Mouse (Mus musculus) c-Kit-negative CD71-positive TER-119-positive erythroid progenitor cells, embryonic 14.5 days (primary cell): Measurements from ENCODE around the gene Usp7.
"Not testable (repeated sequence)": the region's sequence is repeated elsewhere in the genome, so short reads cannot be mapped to it uniquely, and the experiment has no call there.

Source experiments
- DNase-seq: peaks from one replicate; pipeline ENCODE4 v3.0.0-alpha.2; 2013; ENCODE audit warnings: low read depth, low spot score

Gene Usp7

DNA sequence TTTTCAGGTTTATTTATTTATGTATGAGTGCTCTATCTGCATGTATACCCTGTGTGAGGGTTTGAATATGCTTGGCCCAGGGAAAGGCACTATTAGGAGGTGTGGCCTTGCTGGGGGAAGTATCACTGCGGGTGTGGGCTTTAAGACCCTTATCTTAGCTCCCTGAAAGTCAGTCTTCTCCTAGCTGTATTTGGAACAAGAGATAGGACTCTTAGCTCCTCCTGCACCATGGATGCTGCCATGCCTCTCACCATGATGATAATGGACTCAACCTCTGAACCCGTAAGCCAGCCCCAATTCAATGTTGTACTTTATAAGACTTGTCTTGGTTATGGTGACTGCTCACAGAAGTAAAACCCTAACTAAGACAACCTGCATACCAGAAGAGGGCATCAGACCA lies 39.8 kb downstream of the Usp7 start:
- DNase-seq = no peak

- DNase-seq = no peak
Observed at GRCm38 (mm10) chr16:8751555-8752235, 40.4 kb downstream of the Usp7 start.

DNA sequence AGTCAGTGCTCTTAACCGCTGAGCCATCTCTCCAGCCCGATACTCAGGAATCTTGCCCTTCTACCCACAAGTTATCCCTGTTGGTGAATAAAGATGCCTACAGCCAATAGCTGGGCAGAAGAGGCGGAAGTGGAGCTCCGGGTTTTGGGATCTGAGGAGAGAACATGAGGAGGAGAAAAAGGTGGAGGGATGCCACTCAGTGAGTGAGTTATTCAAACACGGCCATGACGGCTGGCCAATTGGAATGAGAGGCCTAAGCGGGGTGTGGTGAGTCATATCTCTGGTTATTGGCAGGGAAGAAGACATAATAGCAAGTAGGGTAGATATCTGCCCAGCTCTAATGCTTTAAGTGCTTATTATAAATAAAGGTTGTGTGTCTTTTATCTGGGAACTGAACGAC lies 43.2 kb downstream of the Usp7 start:
- no peak for DNase-seq

DNA sequence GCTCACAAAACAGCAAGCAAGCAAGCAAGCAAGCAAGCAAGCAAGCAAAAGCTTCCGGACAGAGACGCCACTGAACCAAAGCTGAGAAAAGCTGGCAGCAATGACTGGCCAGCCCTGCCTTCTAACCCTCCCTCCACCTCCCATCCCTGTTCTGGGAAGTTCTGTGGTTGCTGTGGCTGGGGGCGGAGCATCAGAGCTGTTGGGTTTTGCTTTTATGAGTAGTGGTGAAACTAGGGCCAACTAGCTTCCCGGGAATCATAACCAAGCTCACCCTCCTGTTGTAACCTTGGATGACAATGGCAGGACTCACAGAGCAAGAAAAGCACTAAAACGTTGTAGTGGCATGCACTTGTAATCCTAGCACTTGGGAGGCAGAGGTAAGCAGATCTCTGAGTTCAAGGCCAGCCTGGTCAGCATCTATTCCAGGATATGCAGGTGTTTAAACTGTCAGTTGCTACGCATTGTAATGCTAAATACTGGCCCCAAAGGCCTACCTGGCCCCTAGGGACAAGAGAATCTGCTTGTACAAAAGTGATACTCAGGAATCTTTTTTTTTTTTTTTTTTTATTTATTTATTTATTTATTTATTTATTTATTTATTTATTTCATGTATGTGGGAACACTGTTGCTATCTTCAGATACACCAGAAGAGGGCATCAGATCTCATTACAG lies 43.8 kb downstream of the Usp7 start:
- DNase-seq = no peak

DNA sequence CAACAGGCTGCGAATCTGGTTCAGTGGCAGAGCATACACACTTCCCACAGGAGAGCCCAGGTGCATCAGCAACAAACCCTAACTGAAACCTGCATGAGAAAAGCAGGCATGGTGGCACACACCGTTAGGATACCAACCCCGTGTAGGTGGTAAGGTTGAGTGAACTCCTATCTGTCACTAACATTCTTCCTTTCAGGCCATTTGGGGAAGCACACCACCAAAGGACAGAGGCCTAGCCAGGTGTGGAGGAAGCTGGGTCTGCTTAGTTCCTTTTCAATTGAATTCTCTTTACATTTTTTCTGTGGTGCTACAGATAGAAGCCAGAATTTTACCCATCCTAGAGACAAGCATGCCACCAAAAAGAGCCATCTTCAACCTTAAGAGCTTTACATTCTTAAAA lies 44.3 kb downstream of the Usp7 start:
- no peak for DNase-seq

- DNase-seq = peak; percentile 83
Observed at GRCm38 (mm10) chr16:8746509-8746908, 45.6 kb downstream of the Usp7 start.

GRCm38 (mm10) chr16:8745751-8746150 lies 46.4 kb downstream of the Usp7 start:
- DNase-seq = no peak

- DNase-seq = no peak
Observed at GRCm38 (mm10) chr16:8743989-8744388, 48.1 kb downstream of the Usp7 start.

- DNase-seq = no peak
Observed at GRCm38 (mm10) chr16:8741697-8742096, 50.4 kb downstream of the Usp7 start.

- no peak for DNase-seq
Observed at GRCm38 (mm10) chr16:8741110-8741509, 51.0 kb downstream of the Usp7 start.

DNA sequence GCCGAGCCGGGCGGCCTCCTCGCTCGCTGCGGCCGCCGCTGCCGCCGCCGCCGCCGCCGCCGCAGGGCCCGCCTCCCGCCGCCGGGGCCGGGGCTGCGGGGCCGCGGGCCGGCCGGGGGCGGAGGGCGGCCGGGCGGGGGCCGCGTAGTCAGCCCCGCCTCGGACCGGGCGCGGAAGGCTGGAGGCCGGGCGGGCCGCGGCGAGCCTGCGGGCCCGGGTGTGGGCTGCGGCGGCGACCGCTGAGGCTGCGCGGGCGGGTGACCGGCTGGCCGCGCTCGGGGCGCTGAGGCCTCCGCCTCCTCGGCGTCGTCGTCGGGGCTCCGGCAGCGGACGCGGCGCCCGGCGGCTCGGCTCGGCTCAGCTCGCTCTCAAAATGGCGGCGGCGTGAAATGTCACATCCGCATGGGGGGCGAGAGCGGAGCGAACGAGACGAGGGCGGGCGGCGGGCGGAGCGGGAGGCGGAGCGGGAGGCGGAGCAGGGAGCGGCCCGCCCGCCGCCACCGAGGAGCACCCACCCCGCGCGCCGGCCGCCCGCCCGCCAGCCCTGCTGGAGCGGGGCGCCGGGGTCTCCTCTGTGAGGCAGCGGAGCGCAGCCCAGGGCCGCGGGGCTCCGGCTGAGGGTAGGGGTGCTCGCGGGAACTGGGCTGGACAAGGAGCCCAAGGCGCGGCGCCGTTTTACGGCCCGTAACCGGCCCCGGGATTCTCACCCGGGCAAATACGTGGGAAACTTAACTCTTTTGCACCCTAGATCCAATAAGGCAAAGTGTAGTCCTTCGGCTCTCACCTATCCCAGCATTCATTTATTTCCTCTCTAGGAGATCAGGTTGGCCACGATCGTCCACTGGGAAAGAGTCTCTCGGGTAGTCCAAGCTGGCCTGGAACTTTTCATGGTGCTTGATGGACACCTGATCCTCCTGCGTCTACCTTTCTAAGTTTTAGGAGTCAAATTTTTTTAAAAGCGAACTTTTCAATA lies 53.3 kb downstream of the Usp7 start:
- DNase-seq = peak; percentile 80

GRCm38 (mm10) chr16:8737666-8738541 lies 54.2 kb downstream of the Usp7 start:
- DNase-seq = no peak

DNA sequence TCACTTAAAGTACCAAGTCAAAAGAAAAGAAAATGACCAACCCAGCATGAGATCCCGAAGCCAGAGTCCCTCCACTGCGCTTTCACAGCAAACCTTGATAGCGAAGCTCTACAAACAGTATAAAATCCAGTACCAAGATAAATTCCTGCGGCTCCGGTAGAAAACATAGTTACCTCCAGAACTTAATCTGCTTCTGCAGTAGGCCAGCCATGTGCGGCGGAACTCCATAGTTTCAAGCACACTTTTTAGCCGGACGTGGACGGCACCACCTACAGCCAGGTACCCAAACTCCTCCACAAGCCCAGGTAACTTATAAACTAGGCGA lies 54.8 kb downstream of the Usp7 start:
- no peak for DNase-seq

- no peak for DNase-seq
Observed at GRCm38 (mm10) chr16:8736757-8737156, 55.4 kb downstream of the Usp7 start.

- DNase-seq = no peak
Observed at GRCm38 (mm10) chr16:8736032-8736431, 56.1 kb downstream of the Usp7 start.

DNA sequence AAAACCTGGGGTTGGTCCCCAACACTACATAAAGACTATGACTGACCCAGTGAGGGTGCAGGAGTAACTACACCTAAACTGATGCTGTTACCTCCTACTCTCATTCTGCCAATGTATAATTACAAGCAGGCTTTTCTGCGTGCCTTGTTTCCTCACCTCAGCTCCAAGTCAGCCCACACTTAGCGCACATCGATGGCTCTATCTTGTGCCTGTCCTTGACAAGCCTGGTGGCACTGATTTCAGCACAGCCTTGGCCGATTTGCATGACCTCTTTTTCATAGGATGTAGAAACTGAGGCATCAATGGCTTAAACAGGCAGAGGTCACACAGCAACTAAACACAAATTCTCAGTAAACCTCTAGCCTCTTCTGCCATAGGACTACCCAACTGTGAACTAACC lies 57.4 kb downstream of the Usp7 start:
- DNase-seq = no peak

DNA sequence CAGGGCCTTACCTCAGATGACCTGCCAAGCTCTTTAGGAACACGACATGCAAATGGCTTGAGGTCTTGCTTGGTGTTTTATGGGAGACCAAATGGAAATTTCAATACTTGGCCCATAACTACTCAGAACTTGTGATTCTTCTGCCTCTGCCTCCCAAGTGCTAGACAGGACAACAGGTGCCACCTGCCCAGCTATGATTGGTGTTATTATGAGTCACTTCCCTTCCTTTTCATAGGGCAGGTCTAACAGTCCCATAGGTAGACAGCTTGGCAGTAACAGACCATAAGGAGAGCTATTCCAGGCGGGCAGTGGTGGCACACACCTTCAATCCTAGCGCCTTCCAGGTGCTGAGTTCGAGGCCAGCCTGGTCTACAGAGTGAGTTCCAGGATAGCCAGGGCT lies 58.5 kb downstream of the Usp7 start:
- no peak for DNase-seq

DNA sequence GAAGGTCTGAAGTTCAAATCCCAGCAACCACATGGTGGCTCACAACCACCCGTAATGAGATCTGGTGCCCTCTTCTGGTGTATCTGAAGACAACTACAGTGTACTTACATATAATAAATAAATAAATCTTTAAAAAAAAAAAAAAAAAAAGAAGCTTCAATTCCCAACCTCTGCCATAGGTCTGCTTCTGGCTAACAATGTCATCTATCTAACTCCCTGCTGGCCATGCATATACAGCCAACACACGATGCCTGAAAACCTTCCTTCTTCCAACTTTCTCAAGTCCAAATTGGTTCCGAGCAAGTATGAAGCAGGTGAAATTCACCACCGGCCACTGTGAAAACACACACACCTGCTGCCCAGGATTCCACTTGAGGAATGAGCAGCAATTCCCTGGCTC lies 59.7 kb downstream of the Usp7 start:
- not testable (repeated sequence) for DNase-seq

- DNase-seq = no peak
Observed at GRCm38 (mm10) chr16:8731630-8732029, 60.5 kb downstream of the Usp7 start.

GRCm38 (mm10) chr16:8728111-8728748 lies 63.9 kb downstream of the Usp7 start:
- DNase-seq = no peak

DNA sequence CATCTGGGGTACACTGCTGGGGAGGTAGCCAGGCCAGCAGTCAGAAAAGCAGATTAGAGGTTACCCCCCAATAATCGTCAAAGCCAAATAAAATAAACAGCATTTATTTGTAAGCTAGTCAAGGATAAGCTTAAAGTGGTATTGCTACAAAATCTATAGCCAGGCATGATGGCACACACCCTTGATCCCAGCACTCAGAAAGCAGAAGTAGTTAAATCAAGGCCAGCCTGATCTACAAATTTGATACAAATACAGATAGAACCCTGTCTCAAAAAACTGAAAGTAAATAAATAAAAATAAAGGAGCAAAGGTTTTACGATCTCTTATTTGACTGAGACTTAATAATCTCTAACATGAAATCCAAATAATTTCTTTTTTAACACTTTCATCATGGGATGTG lies 66.3 kb downstream of the Usp7 start:
- no peak for DNase-seq
